Comparison of ENCODE assay signal across 23 mouse cellular contexts in the genomic region with DNA sequence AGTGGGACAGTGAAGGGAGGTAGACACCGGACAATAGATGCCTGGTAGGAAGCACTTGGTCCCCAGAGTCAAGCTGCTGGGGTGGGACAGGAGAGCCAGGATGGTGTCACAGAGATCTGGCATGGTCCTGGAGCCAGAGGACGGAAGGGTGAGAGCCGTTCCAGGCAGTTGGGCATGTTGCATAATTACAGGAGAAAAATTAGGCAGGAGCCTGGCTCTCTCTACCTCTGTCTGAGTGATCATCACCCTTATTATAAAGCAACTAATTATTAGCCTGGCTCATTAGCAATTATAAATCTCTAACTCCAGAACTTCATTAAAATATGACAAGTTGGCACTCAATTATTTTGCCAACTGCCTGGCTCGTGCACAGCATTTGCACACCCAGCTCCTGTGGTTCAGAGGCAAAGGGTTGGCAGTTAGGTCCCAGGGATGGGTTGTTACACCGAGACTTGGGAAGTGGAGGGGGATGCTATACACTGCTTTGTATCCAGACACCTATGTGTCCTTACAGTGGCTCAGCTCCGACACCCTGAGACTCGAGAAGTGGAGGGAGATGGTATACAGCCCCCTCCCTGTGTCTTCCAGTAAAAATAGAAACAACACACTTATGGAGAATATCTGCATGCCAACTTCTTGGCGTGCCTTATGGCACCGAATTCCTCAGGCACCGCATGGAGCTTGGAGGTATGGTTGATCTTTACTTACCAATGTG.
"Had no signal": no experiment of that assay in that cellular context is flagged by ENCODE, and none has a peak within 500 bp of the region (broad histone marks: within the 10 kb centered on the region; RNA-seq: fewer than 3 reads in every experiment).

No protein-coding gene starts in this region.

- H3K27ac ChIP-seq: layer of hippocampus, adult 2 months; limb, embryonic 12.5 days; limb, embryonic 15.5 days; liver, embryonic 14.5 days; macrophage; midbrain, embryonic 12.5 days; midbrain, embryonic 15.5 days; neural tube, embryonic 12.5 days; neural tube, embryonic 15.5 days; stomach, embryonic 15.5 days had no signal

- H3K9ac ChIP-seq: limb, embryonic 12.5 days; limb, embryonic 15.5 days; liver, embryonic 14.5 days; liver, postnatal 0 days; lung, embryonic 14.5 days; midbrain, embryonic 12.5 days; midbrain, embryonic 15.5 days; neural tube, embryonic 12.5 days; neural tube, embryonic 15.5 days; stomach, embryonic 15.5 days had no signal

- DNase-seq: kidney, adult 9 months; kidney, postnatal 14 days; kidney, postnatal 4 days; layer of hippocampus, adult 9-11 months; left cerebral cortex, postnatal 4 days; liver, postnatal 0 days; lung, embryonic 14.5 days; right cerebral cortex, adult 18-20 months; right cerebral cortex, postnatal 14 days; spleen, adult 18-20 months; thymus, postnatal 25 days had no signal

- H3K36me3 ChIP-seq: limb, embryonic 12.5 days; limb, embryonic 15.5 days; midbrain, embryonic 12.5 days; midbrain, embryonic 15.5 days; neural tube, embryonic 12.5 days; neural tube, embryonic 15.5 days; stomach, embryonic 15.5 days had no signal

- H3K27me3 ChIP-seq: limb, embryonic 15.5 days; midbrain, embryonic 15.5 days; neural tube, embryonic 12.5 days; neural tube, embryonic 15.5 days; stomach, embryonic 15.5 days had no signal

- ATAC-seq: liver, postnatal 0 days; lung, postnatal 0 days; midbrain, embryonic 15.5 days had no signal

- H3K9me3 ChIP-seq: limb, embryonic 12.5 days; limb, embryonic 15.5 days; midbrain, embryonic 12.5 days; midbrain, embryonic 15.5 days; neural tube, embryonic 12.5 days; neural tube, embryonic 15.5 days; stomach, embryonic 15.5 days had no signal

- H3K4me2 ChIP-seq: limb, embryonic 12.5 days; limb, embryonic 15.5 days; liver, embryonic 11.5 days; lung, embryonic 14.5 days; midbrain, embryonic 12.5 days; midbrain, embryonic 15.5 days; neural tube, embryonic 12.5 days; neural tube, embryonic 15.5 days; stomach, embryonic 15.5 days had no signal

- H3K4me3 ChIP-seq: layer of hippocampus, adult 2 months; limb, embryonic 12.5 days; limb, embryonic 15.5 days; midbrain, embryonic 12.5 days; midbrain, embryonic 15.5 days; neural tube, embryonic 12.5 days; neural tube, embryonic 15.5 days; stomach, embryonic 15.5 days had no signal

- H3K4me1 ChIP-seq: midbrain, embryonic 12.5 days; midbrain, embryonic 15.5 days; neural tube, embryonic 12.5 days; neural tube, embryonic 15.5 days; stomach, embryonic 15.5 days had no signal
